Mouse (Mus musculus) erythroblast, embryonic 14.5 days (primary cell): ENCODE measurements around the gene Cops7a.

Experiments
- GATA1 ChIP-seq: IDR thresholded peaks from 2 replicates; pipeline ENCODE4 v1.6.1; 2012; ENCODE audit warnings: low read length, inconsistent platforms, mixed read lengths
- TAL1 ChIP-seq: IDR thresholded peaks from 3 replicates; pipeline ENCODE4 v1.6.1; 2012; ENCODE audit warnings: low read length, inconsistent platforms, mixed read lengths

- no peak for TF ChIP-seq GATA1
- no peak for TF ChIP-seq TAL1
Measured at GRCm38 (mm10) chr6:124965088-124965719, at the start of gene Cops7a.
